Mouse (Mus musculus): ENCODE results near the gene Hmgxb4.
A peak's percentile ranks its signal among the peaks of the same experiment; 100 is the strongest.

Gene Hmgxb4

DNA sequence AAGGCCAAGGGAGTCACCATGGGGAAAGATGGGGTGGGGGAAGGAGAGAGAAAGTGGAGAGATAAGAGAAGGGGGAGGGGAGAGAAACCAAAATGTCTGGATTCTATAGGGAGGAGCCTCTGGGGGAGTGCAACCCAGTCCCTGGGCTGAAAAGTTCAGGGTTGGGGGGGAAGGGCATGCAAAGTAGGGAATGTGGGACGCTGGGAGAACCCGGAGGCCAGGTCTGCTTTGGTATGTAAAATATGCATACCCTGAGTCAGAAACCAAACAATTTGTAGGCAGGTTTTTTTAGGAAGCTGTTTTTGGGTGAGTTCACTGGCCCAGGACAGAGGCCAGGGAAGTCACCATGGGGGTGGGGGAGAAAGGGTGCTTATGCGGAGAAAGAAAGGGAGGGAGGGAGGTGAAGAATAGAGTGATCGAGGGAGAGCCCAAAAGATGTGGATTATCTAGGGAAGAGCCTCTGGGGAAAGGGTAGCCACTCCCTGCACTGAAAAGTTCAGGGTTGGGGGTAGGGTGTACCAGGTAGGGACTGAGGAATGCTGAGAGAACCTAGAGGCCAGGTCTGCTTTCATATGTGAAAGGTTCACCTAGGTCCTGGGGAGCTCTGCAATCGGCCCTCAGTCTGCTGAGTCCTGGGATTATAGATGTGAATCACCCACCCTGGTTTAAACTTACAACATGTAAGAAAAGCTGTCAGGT is 25.3 kb downstream of the Hmgxb4 start:
- DNase-seq (ENCODE audit: low read depth, low spot score): no peak

DNA sequence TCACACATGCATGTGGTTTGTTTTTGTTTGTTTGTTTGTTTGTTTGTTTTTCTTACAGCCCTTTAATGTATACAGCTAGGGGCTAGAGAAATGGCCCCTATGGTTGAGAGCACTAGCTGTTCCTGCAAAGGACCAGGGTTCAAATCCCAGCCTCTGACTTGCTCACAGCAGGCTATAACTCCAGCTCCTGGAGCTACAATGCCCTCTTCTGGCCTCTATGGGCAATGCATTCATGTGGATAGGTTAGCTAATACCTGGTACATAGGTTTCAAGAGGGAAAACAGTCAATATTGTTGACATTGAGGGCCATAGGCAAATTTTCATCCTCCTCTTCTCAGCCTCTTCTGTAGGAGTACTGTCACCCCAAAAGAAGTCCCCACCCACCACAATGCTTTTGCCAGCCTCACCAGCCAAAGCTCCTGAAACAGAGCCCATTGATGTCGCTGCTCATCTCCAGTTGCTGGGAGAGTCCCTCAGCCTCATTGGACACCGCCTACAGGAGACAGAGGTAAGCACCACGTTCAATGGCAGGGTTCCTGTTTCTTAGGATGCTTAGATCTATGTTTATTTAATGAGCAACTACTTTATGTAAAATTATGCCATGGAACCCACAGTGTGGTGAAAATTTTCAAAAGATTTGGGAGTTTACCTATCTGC is 30.6 kb downstream of the Hmgxb4 start:
- peak; percentile 48 for DNase-seq (ENCODE audit: low read depth, low spot score)

- DNase-seq (ENCODE audit: low read depth, low spot score): no peak
These were observed 32.7 kb downstream of the Hmgxb4 start for GRCm38 (mm10) chr8:75025809-75026208.

DNA sequence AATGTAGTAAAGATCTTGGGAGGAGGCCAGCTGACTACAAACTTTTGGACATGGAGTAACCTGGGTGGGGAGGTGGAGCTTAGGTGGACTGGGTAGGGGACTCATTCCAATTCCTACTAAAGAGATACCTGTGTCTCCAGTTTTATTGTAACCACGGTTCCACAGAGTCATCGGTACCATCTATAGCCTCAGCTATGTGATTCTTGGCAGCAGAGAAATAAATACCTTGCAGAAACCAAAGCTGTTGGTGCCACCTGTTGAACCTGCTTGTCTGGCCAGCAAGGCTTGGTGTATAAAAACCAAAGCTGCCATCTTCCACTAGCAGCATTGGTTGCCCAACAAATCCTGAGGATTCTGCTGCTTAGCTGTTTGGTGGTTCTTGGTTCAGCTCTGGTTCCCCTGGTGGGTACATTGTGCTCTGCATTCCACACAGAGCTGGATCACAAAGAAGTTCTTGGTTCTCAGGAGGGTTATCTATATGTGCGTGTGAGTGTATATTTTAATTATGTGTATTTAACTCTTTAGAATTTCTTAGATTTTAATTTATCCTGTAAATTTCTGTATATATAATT is 37.4 kb downstream of the Hmgxb4 start:
- peak; percentile 16 for DNase-seq (ENCODE audit: low read depth, low spot score)

GRCm38 (mm10) chr8:75032961-75033360 is 39.8 kb downstream of the Hmgxb4 start:
- DNase-seq (ENCODE audit: low read depth, low spot score): no peak

GRCm38 (mm10) chr8:75033511-75034243 is 40.5 kb downstream of the Hmgxb4 start, which contains the start of gene Tom1:
Tom1 (plus strand) TSS chr8:75033705.
- DNase-seq (ENCODE audit: low read depth, low spot score): peak; percentile 99

DNA sequence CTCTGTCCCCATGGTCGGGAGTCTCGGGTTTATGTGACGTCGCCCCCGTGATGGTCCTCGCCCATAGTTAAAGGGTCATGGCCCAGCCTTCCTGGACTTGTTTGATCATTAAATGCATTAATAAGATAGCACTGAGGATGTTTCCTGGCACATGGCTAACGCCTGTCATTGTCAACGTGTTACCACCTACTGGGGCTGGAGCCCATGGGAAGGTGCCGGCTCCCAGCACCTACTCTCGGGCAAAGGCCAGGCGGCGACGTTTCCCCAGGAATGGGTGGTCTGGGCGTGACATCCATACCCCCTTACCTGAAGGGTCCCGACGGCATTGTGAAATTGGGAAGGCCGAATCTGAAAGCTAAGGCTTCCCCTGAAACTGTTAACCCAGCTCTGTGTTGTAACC is 41.1 kb downstream of the Hmgxb4 start:
- no peak for DNase-seq (ENCODE audit: low read depth, low spot score)

- DNase-seq (ENCODE audit: low read depth, low spot score): no peak
These were observed 42.5 kb downstream of the Hmgxb4 start for GRCm38 (mm10) chr8:75035640-75036039.

- DNase-seq (ENCODE audit: low read depth, low spot score): peak; percentile 70
These were observed 45.3 kb downstream of the Hmgxb4 start for GRCm38 (mm10) chr8:75038497-75038896.

- no peak for DNase-seq (ENCODE audit: low read depth, low spot score)
These were observed 46.6 kb downstream of the Hmgxb4 start for GRCm38 (mm10) chr8:75039754-75040153.

DNA sequence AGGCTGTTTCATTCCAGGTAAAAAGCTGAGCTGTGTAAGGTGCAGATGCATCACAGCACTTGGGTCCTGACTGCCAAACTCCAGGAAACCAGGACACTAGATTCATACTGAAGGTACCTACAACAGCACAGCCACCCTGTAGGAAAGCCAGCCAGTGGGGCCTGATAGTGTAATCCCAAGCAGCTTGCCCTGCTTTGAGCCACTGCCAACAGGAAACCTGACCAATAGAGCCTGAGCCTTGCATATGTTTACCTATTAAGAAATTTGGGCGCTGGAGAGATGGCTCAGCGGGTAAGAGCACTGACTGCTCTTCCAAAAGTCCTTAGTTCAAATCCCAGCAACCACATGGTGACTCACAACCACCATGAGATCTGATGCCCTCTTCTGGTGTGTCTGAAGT is 49.0 kb downstream of the Hmgxb4 start:
- DNase-seq (ENCODE audit: low read depth, low spot score): no peak

DNA sequence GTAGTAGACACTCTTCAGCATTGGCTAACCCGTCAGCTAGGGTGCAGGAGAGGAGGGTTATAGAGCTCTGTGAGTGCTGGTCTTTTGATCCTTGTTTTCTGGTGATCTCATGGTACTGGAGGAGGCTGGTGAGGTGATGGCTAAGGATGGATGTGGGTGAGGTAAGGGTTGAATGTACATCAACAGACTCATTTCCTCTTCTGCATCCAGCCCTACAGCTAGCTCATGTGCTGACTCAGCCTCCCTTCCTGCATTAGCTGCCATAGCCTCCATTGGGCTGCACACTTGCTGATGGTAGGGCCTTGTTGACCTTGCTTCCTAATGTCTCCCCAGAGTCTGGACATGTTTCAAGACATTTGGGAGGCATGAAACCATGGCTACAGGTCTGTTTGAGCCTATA is 49.8 kb downstream of the Hmgxb4 start:
- DNase-seq (ENCODE audit: low read depth, low spot score): no peak

DNA sequence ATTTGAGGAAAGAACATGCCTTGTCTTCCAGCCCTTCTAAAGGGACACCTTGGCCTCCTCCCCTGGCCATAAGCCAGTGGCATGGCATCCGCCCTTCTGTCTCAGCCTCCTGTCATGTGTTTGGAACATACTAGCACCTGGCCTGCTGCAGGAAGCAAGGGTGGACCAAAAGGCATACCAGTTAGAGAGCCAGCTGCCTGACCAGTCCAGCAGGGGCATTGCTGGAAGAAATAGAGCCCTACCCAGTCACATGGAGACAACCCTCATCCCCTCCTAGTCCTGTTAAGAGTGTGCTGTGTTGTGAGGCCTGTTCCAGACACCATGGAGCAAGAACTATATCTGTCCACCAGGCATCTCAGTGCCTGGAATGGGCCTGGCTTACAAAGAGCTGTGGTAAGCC is 53.1 kb downstream of the Hmgxb4 start:
- no peak for DNase-seq (ENCODE audit: low read depth, low spot score)

- no peak for DNase-seq (ENCODE audit: low read depth, low spot score)
These were observed 54.6 kb downstream of the Hmgxb4 start for GRCm38 (mm10) chr8:75047784-75048183.

GRCm38 (mm10) chr8:75053342-75053741 is 60.2 kb downstream of the Hmgxb4 start:
- no peak for DNase-seq (ENCODE audit: low read depth, low spot score)

DNA sequence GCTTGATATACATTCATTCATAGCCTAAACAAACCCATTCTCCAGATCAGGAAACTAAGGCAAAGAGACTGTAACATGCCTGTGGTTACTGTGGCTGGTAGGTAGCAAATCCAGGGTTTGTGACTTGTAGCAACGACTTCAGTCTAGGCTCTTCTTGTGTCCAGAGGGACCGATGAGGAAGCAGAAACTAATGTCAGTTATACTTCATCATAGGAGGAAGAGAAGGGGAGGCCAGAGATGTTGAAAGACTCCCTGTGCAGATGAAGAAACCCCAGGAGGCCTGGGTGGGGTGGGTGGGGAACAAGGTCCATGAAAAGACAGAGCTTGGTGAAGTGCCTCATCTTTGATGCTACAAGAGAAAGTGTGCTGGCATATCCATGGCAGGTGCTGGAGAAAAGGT is 62.5 kb downstream of the Hmgxb4 start:
- no peak for DNase-seq (ENCODE audit: low read depth, low spot score)

DNA sequence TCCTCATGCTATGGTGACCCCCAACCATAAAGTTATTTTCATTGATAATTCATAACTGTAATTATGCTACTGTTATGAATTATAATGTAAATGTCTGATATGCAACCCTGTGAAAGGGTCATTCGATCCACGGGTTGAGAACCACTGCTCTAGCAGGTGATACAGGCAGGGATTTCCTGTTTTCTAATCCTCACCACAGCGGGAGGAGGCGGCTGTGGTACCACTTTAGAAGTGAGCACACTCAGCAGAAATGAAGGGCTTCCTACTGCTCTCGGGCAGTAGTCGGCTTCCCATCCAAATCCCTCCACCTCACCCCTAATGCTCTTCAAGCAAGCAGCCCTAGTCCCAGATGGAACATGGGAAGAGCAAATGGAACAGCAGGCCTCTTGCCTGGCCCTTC is 66.9 kb downstream of the Hmgxb4 start:
- no peak for DNase-seq (ENCODE audit: low read depth, low spot score)

DNA sequence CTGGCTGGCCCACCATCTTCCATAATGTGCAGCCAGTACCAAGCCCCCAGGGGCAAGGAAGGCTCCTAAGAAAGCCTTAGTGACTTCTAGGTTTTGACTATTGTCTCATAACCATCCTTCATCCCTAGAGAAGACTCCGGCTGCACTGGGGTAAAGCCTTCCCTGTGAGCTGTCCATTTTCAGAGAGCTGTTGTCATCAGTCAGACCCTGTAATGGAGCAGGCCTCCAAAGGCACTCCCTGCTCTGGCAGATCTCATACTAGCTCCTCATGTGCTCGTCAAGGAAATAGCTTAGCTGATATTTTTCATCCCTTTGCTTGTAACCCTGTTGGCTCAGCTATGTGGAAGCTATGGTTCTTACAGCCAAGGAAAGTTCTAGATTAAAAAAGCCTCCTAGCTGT is 67.7 kb downstream of the Hmgxb4 start:
- DNase-seq (ENCODE audit: low read depth, low spot score): no peak

- peak; percentile 29 for DNase-seq (ENCODE audit: low read depth, low spot score)
These were observed 70.1 kb downstream of the Hmgxb4 start for GRCm38 (mm10) chr8:75063290-75063689.

GRCm38 (mm10) chr8:75064790-75065189 is 71.6 kb downstream of the Hmgxb4 start:
- DNase-seq (ENCODE audit: low read depth, low spot score): no peak

- no peak for DNase-seq (ENCODE audit: low read depth, low spot score)
These were observed 74.1 kb downstream of the Hmgxb4 start for GRCm38 (mm10) chr8:75067287-75067686.

DNA sequence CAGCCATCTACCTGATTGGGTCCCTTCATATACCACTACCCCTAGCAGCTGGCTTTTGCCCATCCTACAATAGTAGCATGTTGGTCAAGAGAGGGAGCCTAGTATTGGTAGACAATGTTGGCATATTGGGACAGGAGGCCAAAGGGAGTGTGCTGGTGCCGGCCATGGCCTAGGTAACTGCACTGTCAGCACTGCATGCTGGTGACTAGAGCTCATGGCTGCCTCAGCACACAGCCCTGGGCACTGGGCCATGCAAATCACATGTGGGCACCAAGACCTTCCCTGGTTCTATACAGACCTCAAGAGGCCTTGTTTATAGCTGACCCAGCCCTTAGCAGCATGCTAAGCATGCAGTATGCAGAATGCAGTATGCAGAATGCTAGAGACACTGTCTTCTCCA is 77.1 kb downstream of the Hmgxb4 start:
- no peak for DNase-seq (ENCODE audit: low read depth, low spot score)
